Mouse (Mus musculus): ENCODE results near the gene Impg2.
A peak's percentile ranks its signal among the peaks of the same experiment; 100 is the strongest.

The Impg2 gene

GRCm38 (mm10) chr16:56204051-56204450, at the start of gene Impg2:
TSS of gene Impg2 (plus strand) at chr16:56204313.
- no peak for DNase-seq (ENCODE audit: low read depth, low spot score)

DNA sequence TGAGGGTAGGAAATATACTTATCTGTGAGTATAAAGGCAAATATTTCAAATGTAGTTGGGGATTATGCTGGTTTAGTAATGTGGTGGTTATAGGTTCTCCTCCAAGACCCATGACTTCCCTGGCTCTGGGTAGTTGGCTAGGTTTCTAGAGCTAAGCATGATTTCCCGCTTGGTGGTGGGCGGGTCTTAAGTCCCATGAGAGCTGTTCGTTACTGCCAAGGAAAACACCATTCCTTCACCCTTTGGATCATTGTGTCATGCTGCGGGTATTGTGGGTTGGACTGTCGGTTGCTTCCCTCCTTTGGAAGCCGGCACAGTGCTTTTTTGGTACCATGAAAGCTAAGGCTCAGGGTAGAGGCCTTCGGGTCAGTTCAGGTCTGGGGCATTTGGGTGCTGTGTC, 40.6 kb upstream of the Impg2 start:
- DNase-seq (ENCODE audit: low read depth, low spot score): no peak

DNA sequence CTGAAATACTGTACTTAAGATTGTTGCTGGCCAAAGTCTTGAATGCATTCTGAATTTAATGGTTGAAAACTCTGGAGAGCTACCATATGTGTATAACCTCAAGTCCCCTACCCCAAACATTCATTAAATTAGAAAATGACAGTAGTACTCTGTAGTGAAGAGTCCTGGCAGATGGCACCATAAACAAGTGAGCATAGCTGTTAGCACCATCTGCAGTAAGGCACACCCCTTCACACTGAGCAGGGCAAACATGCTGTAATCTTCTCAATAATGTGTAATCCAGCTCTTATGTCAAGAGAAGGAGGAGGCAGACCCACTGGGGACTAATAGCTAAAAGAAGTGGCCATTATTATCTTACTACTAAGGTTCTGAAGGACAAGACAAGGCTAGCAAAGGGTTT, 33.9 kb upstream of the Impg2 start:
- peak; percentile 25 for DNase-seq (ENCODE audit: low read depth, low spot score)

DNA sequence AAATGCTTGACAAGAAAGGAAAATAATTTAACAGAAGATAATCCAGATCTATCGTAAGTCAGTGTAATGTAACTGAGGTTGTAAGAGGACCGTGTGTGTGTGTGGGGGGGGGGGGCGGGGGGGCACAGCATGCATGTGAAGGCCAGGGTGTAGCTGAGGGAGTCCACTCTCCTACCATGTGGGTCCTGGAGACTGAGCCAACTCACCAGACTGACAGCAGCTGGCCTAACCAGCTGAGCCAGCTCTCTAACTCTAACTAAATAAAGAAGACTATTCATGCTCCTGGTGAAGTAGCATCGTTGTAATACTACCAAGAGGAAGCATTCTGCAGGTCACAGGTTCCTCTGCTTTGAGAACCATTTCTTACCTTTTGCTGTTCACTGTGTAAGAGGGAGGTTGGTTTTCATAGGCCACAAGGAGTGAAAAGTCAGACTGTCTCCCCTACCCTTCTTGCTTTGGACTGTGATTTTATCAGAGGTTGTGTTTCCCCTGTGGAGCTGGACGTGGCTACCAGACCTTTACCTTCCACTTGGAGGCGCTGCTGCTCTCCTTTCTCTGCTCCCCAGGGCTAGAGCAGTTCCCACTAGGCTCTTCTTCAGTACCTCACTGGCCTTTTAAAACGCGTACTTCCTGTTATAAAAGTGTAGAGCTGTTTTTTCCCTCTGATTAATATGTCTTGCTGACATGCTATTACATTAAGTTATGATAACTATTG, 28.1 kb upstream of the Impg2 start:
- DNase-seq (ENCODE audit: low read depth, low spot score): peak; percentile 51

GRCm38 (mm10) chr16:56186863-56187262, 17.2 kb upstream of the Impg2 start:
- DNase-seq (ENCODE audit: low read depth, low spot score): no peak

GRCm38 (mm10) chr16:56188198-56188597, 15.9 kb upstream of the Impg2 start:
- peak; percentile 53 for DNase-seq (ENCODE audit: low read depth, low spot score)

DNA sequence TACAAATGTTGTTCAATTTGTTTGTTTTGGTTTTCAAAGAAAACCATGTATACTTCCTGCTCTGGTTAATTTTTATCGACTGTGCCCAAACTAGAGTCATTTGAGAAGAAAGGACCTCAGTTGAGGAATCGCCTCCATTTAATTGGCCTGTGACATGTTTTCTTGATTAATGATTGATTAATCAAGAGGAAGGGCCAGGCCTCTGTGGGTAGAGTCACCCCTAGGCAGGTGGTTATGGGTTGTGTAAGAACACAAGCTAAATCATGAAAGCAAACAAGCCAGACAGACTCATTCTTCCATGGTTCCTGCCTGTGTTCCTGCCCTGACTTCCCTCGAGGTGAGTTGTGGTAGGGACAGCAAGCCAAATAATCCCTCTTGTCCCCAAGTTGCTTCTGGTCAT, 8.6 kb downstream of the Impg2 start:
- DNase-seq (ENCODE audit: low read depth, low spot score): no peak

GRCm38 (mm10) chr16:56227686-56228085, 23.6 kb downstream of the Impg2 start:
- no peak for DNase-seq (ENCODE audit: low read depth, low spot score)

GRCm38 (mm10) chr16:56229455-56229854, 25.3 kb downstream of the Impg2 start:
- no peak for DNase-seq (ENCODE audit: low read depth, low spot score)

- DNase-seq (ENCODE audit: low read depth, low spot score): peak; percentile 55
Observed at GRCm38 (mm10) chr16:56231300-56231699, 27.2 kb downstream of the Impg2 start.

DNA sequence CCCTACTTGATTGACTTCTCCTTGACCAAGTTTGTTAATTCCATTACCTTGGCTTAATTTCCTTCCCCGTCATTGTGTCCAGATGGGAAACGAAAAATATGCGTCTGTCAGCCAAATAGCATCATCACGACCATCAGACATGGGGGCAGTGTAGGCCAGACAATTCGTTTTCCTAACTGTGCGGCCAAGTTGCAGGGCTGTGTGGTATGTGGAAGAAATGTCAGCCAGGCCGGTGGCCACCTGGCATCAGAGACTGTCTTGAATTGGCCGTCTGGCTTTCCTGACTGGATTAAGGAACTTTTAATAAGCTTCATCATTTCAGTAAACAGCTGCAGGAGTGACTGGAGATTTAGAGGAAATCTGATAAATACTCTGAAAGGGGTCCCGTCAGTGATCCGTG, 28.6 kb downstream of the Impg2 start:
- peak; percentile 53 for DNase-seq (ENCODE audit: low read depth, low spot score)

DNA sequence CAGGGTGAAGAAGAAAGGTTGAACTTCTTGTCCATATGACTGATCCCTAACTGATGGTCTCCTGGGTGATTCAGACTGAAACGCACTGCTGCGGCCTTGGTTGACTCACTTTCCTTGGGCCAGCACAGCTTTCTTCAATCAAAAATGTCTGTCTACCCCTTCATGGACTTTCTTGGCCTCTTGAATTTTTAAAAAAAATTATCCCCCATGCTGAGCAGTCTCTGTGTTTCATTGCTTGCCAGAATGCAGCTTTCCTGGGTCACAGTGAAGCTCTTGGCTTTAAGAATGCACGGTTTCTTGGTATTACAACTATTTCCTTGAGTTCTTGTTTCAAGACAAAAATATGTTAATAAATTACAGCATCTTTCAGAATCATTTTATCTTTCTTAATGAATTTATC, 41.9 kb downstream of the Impg2 start:
- no peak for DNase-seq (ENCODE audit: low read depth, low spot score)

DNA sequence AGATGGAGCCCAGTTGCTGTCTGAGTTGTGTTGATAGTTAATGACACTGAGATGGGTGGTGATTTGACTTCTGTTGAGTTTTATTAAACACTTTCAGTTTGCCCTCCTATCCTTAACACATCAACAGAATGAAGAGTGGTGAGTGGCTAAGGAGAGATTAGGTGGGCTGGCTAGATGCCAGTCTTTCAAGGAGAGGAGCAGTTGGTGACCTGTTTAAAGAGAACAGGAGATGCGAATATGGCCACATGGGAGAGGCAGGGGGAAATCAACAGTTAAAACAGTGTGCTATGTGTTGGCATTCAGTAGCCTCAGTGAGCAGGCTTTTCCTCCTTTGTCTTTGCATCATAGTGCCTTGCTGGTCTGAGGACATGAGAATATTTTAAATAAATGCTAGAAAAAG, 69.8 kb downstream of the Impg2 start:
- peak; percentile 70 for DNase-seq (ENCODE audit: low read depth, low spot score)

- DNase-seq (ENCODE audit: low read depth, low spot score): no peak
Observed at GRCm38 (mm10) chr16:56279060-56279459, 74.9 kb downstream of the Impg2 start.

GRCm38 (mm10) chr16:56279752-56280151, 75.6 kb downstream of the Impg2 start:
- no peak for DNase-seq (ENCODE audit: low read depth, low spot score)

GRCm38 (mm10) chr16:56281336-56281735, 77.2 kb downstream of the Impg2 start:
- DNase-seq (ENCODE audit: low read depth, low spot score): no peak

DNA sequence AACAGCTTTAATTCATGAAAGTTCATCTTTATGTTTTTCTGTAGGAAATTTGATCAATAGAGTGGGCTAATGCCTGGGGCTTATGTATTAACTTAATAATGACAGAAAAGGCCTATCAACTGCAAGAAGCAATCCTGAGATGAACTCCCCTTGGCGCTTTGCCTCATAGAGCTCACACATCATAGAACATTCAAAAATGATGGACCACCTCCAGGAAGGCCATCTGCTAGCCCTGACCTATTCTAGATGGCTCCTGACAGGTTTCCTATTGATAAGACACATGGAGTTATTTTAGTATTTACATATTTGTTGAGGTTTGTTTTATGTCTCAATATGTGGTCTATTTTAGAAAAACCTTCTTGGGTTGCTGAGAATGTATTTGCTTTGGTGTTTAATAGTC, 79.2 kb downstream of the Impg2 start:
- peak; percentile 94 for DNase-seq (ENCODE audit: low read depth, low spot score)

GRCm38 (mm10) chr16:56283873-56284272, 79.8 kb downstream of the Impg2 start:
- DNase-seq (ENCODE audit: low read depth, low spot score): no peak

GRCm38 (mm10) chr16:56286076-56286475, 82.0 kb downstream of the Impg2 start:
- DNase-seq (ENCODE audit: low read depth, low spot score): peak; percentile 81

DNA sequence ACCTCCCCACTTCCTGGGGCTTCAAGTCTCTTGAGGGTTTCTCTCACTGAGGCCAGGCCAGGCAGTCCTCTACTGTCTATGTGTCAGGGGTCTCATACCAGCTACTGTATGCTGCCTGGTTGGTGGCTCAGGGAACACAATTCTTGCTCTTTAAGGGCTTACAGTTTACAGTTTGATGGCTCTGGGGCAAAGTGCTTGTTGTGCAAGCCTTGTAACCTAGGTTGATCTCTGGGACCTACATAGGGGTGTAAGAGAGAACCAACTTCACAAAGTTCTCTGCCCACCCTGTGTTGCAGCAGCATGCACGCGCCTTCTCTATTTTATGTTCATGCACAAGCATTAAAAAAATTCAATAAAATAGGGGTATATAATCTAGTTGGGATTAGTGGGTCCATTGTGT, 82.9 kb downstream of the Impg2 start:
- DNase-seq (ENCODE audit: low read depth, low spot score): no peak

DNA sequence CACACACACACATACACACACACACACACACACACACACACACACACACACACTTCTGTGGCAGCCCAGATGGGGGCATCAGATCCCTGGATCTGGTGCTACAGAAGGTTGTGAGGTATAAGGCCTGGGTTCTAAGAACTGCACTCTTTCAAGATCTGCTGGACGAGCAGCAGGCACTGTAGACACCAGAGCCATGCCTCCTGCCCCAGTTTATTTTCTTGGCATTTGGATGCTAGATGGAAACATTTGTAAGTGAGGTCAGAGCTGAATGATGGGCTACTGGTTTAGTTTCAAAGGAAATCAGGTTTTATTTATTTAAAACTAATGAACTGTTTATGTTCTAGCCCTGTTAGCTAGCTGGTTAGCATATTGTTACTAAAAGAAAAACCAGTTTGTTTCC, 90.8 kb downstream of the Impg2 start:
- DNase-seq (ENCODE audit: low read depth, low spot score): no peak

DNA sequence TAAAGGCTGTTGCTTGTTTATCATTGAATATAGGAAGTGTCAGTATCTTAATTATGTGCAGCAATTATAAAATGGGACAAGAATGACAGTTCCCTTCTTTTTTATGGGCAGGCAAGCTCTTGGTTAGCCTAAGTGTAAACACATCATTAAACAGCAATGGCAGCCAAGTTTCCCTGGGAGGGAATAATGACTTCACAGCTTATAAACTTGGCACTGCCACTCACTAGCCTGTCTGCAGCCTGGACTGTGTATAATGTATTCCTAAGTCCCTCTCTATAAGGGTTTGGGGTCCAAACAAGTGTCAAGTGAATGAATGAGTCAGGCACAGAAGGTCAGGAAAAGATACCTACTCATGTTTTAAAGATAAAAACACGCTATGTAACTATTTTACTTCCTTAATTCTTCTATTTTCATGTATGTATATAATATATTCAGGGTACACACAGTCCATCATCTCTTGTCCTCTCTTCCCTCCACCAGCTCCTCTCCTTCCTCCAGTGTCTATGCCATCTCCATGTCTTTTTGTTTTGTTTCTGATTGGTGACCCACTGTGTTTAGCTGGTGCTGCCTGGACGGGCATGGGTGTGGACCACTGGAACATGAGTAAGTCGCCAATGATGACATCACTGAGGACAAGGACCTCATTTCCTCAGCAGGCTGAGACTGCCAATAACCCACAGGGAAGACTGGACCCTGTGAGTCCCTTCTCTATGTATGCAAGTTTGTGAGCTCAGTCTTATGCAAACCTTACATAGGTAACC, 92.0 kb downstream of the Impg2 start:
- peak; percentile 30 for DNase-seq (ENCODE audit: low read depth, low spot score)

- no peak for DNase-seq (ENCODE audit: low read depth, low spot score)
Observed at GRCm38 (mm10) chr16:56298248-56298647, 94.1 kb downstream of the Impg2 start.

Data from brain, adult 2 months (tissue).